Mouse (Mus musculus) CH12.LX (cell line): ENCODE results near the gene Arl5a.

Source experiments
- BHLHE40 ChIP-seq: IDR thresholded peaks from 2 replicates; pipeline ENCODE4 v1.6.1; 2011; ENCODE audit warnings: mild to moderate bottlenecking, low read depth, low read length, improper control_type of control experiment
- CHD2 ChIP-seq: IDR thresholded peaks from 2 replicates; pipeline ENCODE4 v1.6.1; 2011; ENCODE audit warnings: low read length, improper control_type of control experiment
- CTCF ChIP-seq, 2 experiments: IDR thresholded peaks in 1 of 2; conservative IDR thresholded peaks in 1 of 2; 2 replicates each; pipeline ENCODE4 v1.5.1; 2011 to 2012; ENCODE audit warnings: low read depth in 2 of 2, low read length in 2 of 2, improper control_type of control experiment in 1 of 2, inconsistent platforms in 1 of 2, mild to moderate bottlenecking in 1 of 2, moderate library complexity in 1 of 2
- E2F4 ChIP-seq: IDR thresholded peaks from 2 replicates; pipeline ENCODE4 v1.6.1; 2011; ENCODE audit warnings: low read depth, low read length, improper control_type of control experiment; ENCODE audit not compliant: insufficient replicate concordance
- EP300 ChIP-seq: IDR thresholded peaks from 2 replicates; pipeline ENCODE4 v1.6.1; 2011; ENCODE audit warnings: low read length, improper control_type of control experiment
- ETS1 ChIP-seq: conservative IDR thresholded peaks from 2 replicates; pipeline ENCODE4 v1.6.1; 2012; ENCODE audit warnings: low read depth, mild to moderate bottlenecking, inconsistent platforms, low read length, improper control_type of control experiment, moderate library complexity
- JUN ChIP-seq: IDR thresholded peaks from 2 replicates; pipeline ENCODE4 v1.6.1; 2011; ENCODE audit warnings: low read depth, mild to moderate bottlenecking, low read length, improper control_type of control experiment, moderate library complexity; ENCODE audit not compliant: insufficient read depth
- MXI1 ChIP-seq: IDR thresholded peaks from 2 replicates; pipeline ENCODE4 v1.6.1; 2011; ENCODE audit warnings: mild to moderate bottlenecking, low read depth, low read length, improper control_type of control experiment
- PAX5 ChIP-seq: IDR thresholded peaks from 2 replicates; pipeline ENCODE4 v1.6.1; 2012; ENCODE audit warnings: low read length, inconsistent platforms, mixed read lengths
- POLR2A ChIP-seq: IDR thresholded peaks from 2 replicates; pipeline ENCODE4 v1.6.1; 2011; ENCODE audit warnings: low read depth, mild to moderate bottlenecking, improper control_type of control experiment, low read length
- POLR2AphosphoS2 ChIP-seq: IDR thresholded peaks from 2 replicates; pipeline ENCODE4 v1.6.1; 2011; ENCODE audit warnings: low read depth, low read length, improper control_type of control experiment
- SIN3A ChIP-seq: IDR thresholded peaks from 2 replicates; pipeline ENCODE4 v1.6.1; 2012; ENCODE audit warnings: low read length, improper control_type of control experiment, inconsistent platforms

DNA sequence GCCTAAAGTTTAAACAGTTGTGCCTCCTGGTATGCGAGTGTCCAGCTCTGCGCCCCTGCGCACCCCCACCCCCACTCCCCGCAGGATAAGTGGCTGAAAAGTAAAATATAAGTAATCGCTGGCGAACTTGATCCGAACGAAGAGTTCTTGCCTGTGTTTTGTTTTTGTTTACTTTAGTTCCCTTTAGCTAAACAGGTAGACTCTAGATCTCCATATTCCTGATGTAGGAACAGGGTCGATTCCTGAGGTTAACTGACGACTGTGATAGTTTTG lies 758 bp upstream of the Arl5a start:
- TF ChIP-seq CTCF (conservative IDR thresholded peaks at IDR 0.05 in 1 of 2, IDR thresholded peaks at IDR 0.05 in 1 of 2; ENCODE audit: low read depth in 2 of 2, low read length in 2 of 2) (no peak), EP300 (no peak), POLR2A (no peak), JUN (no peak), PAX5 (no peak), MXI1 (no peak), BHLHE40 (no peak), ETS1 (no peak), SIN3A (no peak), CHD2 (peak; percentile 55), E2F4 (no peak), POLR2AphosphoS2 (no peak)
